Mouse (Mus musculus) CH12.LX (cell line): ENCODE results near the gene Tmem106a. TPM values are rescaled to one million over a fixed set of nuclear protein-coding genes. Genes with fewer than 3 reads are reported as not detected.

Experiments used
- DNase-seq: peaks from one replicate; pipeline ENCODE4 v3.0.0-alpha.2; 2013; ENCODE audit errors: extremely low read depth
- H3K27ac ChIP-seq: 2 replicates; pipeline ENCODE4 v1.5.1; 2012; ENCODE audit warnings: low read depth, mild to moderate bottlenecking, control low read depth, moderate library complexity; ENCODE audit not compliant: insufficient read depth
- H3K27me3 ChIP-seq: replicated peaks from 2 replicates; pipeline ENCODE3; 2012; ENCODE audit warnings: inconsistent platforms
- H3K36me3 ChIP-seq, 2 experiments: replicated peaks in 1 of 2; 2 replicates each; pipeline versions ENCODE3 to v1.6.1; 2012; ENCODE audit warnings: inconsistent platforms in 1 of 2, low read length in 1 of 2, mild to moderate bottlenecking in 1 of 2, mixed read lengths in 1 of 2, moderate library complexity in 1 of 2; ENCODE audit not compliant: control insufficient read depth in 1 of 2, insufficient read depth in 1 of 2
- H3K4me1 ChIP-seq, 2 experiments: 2 replicates each; pipeline ENCODE4 v1.6.1; 2012; ENCODE audit warnings: inconsistent platforms in 1 of 2, moderate library complexity in 1 of 2; ENCODE audit not compliant: insufficient read depth in 2 of 2, control insufficient read depth in 1 of 2
- H3K4me2 ChIP-seq: 2 replicates; pipeline ENCODE4 v1.6.1; 2012; ENCODE audit warnings: low read depth, mild to moderate bottlenecking, control low read depth; ENCODE audit not compliant: poor library complexity, insufficient read depth, severe bottlenecking
- H3K4me3 ChIP-seq, 3 experiments: fragments of 150-350 bp in 1 of 3; sonication (generic) in 1 of 3; replicated peaks in 1 of 3; 2 replicates each; pipeline versions ENCODE3 to v1.5.1; 2011 to 2012; ENCODE audit warnings: low read depth in 2 of 3, low read length in 2 of 3, mild to moderate bottlenecking in 2 of 3, moderate library complexity in 2 of 3, control low read depth in 1 of 3, improper control_type of control experiment in 1 of 3, inconsistent platforms in 1 of 3, mixed read lengths in 1 of 3; ENCODE audit not compliant: poor library complexity in 1 of 3
- H3K79me2 ChIP-seq: replicated peaks from 2 replicates; pipeline ENCODE4 v1.6.1; 2012; ENCODE audit warnings: mild to moderate bottlenecking, moderate library complexity; ENCODE audit not compliant: control insufficient read depth, poor library complexity, insufficient read depth, severe bottlenecking; ENCODE audit errors: extremely low read depth
- H3K9ac ChIP-seq: 2 replicates; pipeline ENCODE4 v1.6.1; 2012; ENCODE audit warnings: low read depth, mild to moderate bottlenecking, control low read depth, moderate library complexity; ENCODE audit not compliant: insufficient read depth
- H3K9me3 ChIP-seq: replicated peaks from 2 replicates; pipeline ENCODE3; 2012; ENCODE audit warnings: low read length, inconsistent platforms, mixed read lengths
- BHLHE40 ChIP-seq: IDR thresholded peaks from 2 replicates; pipeline ENCODE4 v1.6.1; 2011; ENCODE audit warnings: mild to moderate bottlenecking, low read depth, low read length, improper control_type of control experiment
- CHD1 ChIP-seq: IDR thresholded peaks from 2 replicates; pipeline ENCODE4 v1.6.1; 2012; ENCODE audit warnings: low read depth, low read length, improper control_type of control experiment, inconsistent platforms
- CHD2 ChIP-seq: IDR thresholded peaks from 2 replicates; pipeline ENCODE4 v1.6.1; 2011; ENCODE audit warnings: low read length, improper control_type of control experiment
- CTCF ChIP-seq, 2 experiments: IDR thresholded peaks in 1 of 2; conservative IDR thresholded peaks in 1 of 2; 2 replicates each; pipeline ENCODE4 v1.5.1; 2011 to 2012; ENCODE audit warnings: low read depth in 2 of 2, low read length in 2 of 2, improper control_type of control experiment in 1 of 2, inconsistent platforms in 1 of 2, mild to moderate bottlenecking in 1 of 2, moderate library complexity in 1 of 2
- E2F4 ChIP-seq: IDR thresholded peaks from 2 replicates; pipeline ENCODE4 v1.6.1; 2011; ENCODE audit warnings: low read depth, low read length, improper control_type of control experiment; ENCODE audit not compliant: insufficient replicate concordance
- ELF1 ChIP-seq: IDR thresholded peaks from 2 replicates; pipeline ENCODE4 v1.6.1; 2014; ENCODE audit warnings: low read depth, mild to moderate bottlenecking, inconsistent platforms, low read length, improper control_type of control experiment
- EP300 ChIP-seq: IDR thresholded peaks from 2 replicates; pipeline ENCODE4 v1.6.1; 2011; ENCODE audit warnings: low read length, improper control_type of control experiment
- ETS1 ChIP-seq: conservative IDR thresholded peaks from 2 replicates; pipeline ENCODE4 v1.6.1; 2012; ENCODE audit warnings: low read depth, mild to moderate bottlenecking, inconsistent platforms, low read length, improper control_type of control experiment, moderate library complexity
- GABPA ChIP-seq: IDR thresholded peaks from 2 replicates; pipeline ENCODE4 v1.6.1; 2012; ENCODE audit warnings: low read depth, low read length, improper control_type of control experiment, inconsistent platforms; ENCODE audit not compliant: insufficient replicate concordance
- HCFC1 ChIP-seq: IDR thresholded peaks from 2 replicates; pipeline ENCODE4 v1.6.1; 2012; ENCODE audit warnings: low read depth, mild to moderate bottlenecking, inconsistent platforms, low read length, improper control_type of control experiment
- IRF4 ChIP-seq: IDR thresholded peaks from 2 replicates; pipeline ENCODE4 v1.6.1; 2014; ENCODE audit warnings: low read depth, mild to moderate bottlenecking, inconsistent platforms, low read length, improper control_type of control experiment
- JUN ChIP-seq: IDR thresholded peaks from 2 replicates; pipeline ENCODE4 v1.6.1; 2011; ENCODE audit warnings: low read depth, mild to moderate bottlenecking, low read length, improper control_type of control experiment, moderate library complexity; ENCODE audit not compliant: insufficient read depth
- JUND ChIP-seq: conservative IDR thresholded peaks from 2 replicates; pipeline ENCODE4 v1.6.1; 2011; ENCODE audit warnings: low read depth, low read length, improper control_type of control experiment
- KAT2A ChIP-seq: IDR thresholded peaks from 2 replicates; pipeline ENCODE4 v1.6.1; 2012; ENCODE audit warnings: low read length, improper control_type of control experiment, inconsistent platforms; ENCODE audit not compliant: insufficient replicate concordance
- MAFK ChIP-seq: IDR thresholded peaks from 2 replicates; pipeline ENCODE4 v1.6.1; 2011; ENCODE audit warnings: low read length, improper control_type of control experiment; ENCODE audit not compliant: insufficient replicate concordance
- MAX ChIP-seq: IDR thresholded peaks from 2 replicates; pipeline ENCODE4 v1.6.1; 2011; ENCODE audit warnings: low read length, improper control_type of control experiment
- MAZ ChIP-seq: IDR thresholded peaks from 2 replicates; pipeline ENCODE4 v1.6.1; 2012; ENCODE audit warnings: low read depth, mild to moderate bottlenecking, inconsistent platforms, low read length, improper control_type of control experiment, moderate library complexity
- MEF2A ChIP-seq: IDR thresholded peaks from 2 replicates; pipeline ENCODE4 v1.6.1; 2014; ENCODE audit warnings: low read depth, mild to moderate bottlenecking, inconsistent platforms, low read length, improper control_type of control experiment, borderline replicate concordance
- MXI1 ChIP-seq: IDR thresholded peaks from 2 replicates; pipeline ENCODE4 v1.6.1; 2011; ENCODE audit warnings: mild to moderate bottlenecking, low read depth, low read length, improper control_type of control experiment
- MYC ChIP-seq: IDR thresholded peaks from 2 replicates; pipeline ENCODE4 v1.6.1; 2011; ENCODE audit warnings: low read depth, mild to moderate bottlenecking, improper control_type of control experiment, low read length
- NELFE ChIP-seq: IDR thresholded peaks from 2 replicates; pipeline ENCODE4 v1.6.1; 2011; ENCODE audit warnings: low read depth, low read length, improper control_type of control experiment
- NRF1 ChIP-seq: IDR thresholded peaks from 2 replicates; pipeline ENCODE4 v1.6.1; 2014; ENCODE audit warnings: low read depth, mild to moderate bottlenecking, inconsistent platforms, low read length, improper control_type of control experiment, moderate library complexity
- PAX5 ChIP-seq: IDR thresholded peaks from 2 replicates; pipeline ENCODE4 v1.6.1; 2012; ENCODE audit warnings: low read length, inconsistent platforms, mixed read lengths
- POLR2A ChIP-seq: IDR thresholded peaks from 2 replicates; pipeline ENCODE4 v1.6.1; 2011; ENCODE audit warnings: low read depth, mild to moderate bottlenecking, improper control_type of control experiment, low read length
- POLR2AphosphoS2 ChIP-seq: IDR thresholded peaks from 2 replicates; pipeline ENCODE4 v1.6.1; 2011; ENCODE audit warnings: low read depth, low read length, improper control_type of control experiment
- RAD21 ChIP-seq: IDR thresholded peaks from 2 replicates; pipeline ENCODE4 v1.6.1; 2011; ENCODE audit warnings: low read depth, mild to moderate bottlenecking, low read length, improper control_type of control experiment, moderate library complexity
- RCOR1 ChIP-seq: conservative IDR thresholded peaks from 2 replicates; pipeline ENCODE4 v1.6.1; 2012; ENCODE audit warnings: low read depth, mild to moderate bottlenecking, inconsistent platforms, low read length, improper control_type of control experiment
- SIN3A ChIP-seq: IDR thresholded peaks from 2 replicates; pipeline ENCODE4 v1.6.1; 2012; ENCODE audit warnings: low read length, improper control_type of control experiment, inconsistent platforms
- SMC3 ChIP-seq: IDR thresholded peaks from 2 replicates; pipeline ENCODE4 v1.6.1; 2011; ENCODE audit warnings: low read depth, low read length, improper control_type of control experiment
- TBP ChIP-seq: conservative IDR thresholded peaks from 2 replicates; pipeline ENCODE4 v1.6.1; 2011; ENCODE audit warnings: low read depth, low read length, improper control_type of control experiment
- TCF12 ChIP-seq: IDR thresholded peaks from 2 replicates; pipeline ENCODE4 v1.6.1; 2014; ENCODE audit warnings: low read depth, mild to moderate bottlenecking, inconsistent platforms, low read length, improper control_type of control experiment
- UBTF ChIP-seq: IDR thresholded peaks from 2 replicates; pipeline ENCODE4 v1.6.1; 2012; ENCODE audit warnings: low read depth, mild to moderate bottlenecking, inconsistent platforms, low read length, improper control_type of control experiment, moderate library complexity
- USF1 ChIP-seq: IDR thresholded peaks from 2 replicates; pipeline ENCODE4 v1.6.1; 2014; ENCODE audit warnings: low read depth, mild to moderate bottlenecking, inconsistent platforms, low read length, improper control_type of control experiment
- USF2 ChIP-seq: conservative IDR thresholded peaks from 2 replicates; pipeline ENCODE4 v1.6.1; 2011; ENCODE audit warnings: low read depth, low read length, improper control_type of control experiment
- ZC3H11A ChIP-seq: IDR thresholded peaks from 2 replicates; pipeline ENCODE4 v1.6.1; 2012; ENCODE audit warnings: low read depth, mild to moderate bottlenecking, inconsistent platforms, low read length, improper control_type of control experiment
- ZKSCAN1 ChIP-seq: IDR thresholded peaks from 2 replicates; pipeline ENCODE4 v1.6.1; 2012; ENCODE audit warnings: low read depth, inconsistent platforms, low read length, improper control_type of control experiment, borderline replicate concordance
- ZMIZ1 ChIP-seq: IDR thresholded peaks from 2 replicates; pipeline ENCODE4 v1.6.1; 2012; ENCODE audit warnings: low read depth, mild to moderate bottlenecking, inconsistent platforms, low read length, improper control_type of control experiment
- ZNF384 ChIP-seq: IDR thresholded peaks from 2 replicates; pipeline ENCODE4 v1.6.1; 2012; ENCODE audit warnings: low read depth, low read length, improper control_type of control experiment, inconsistent platforms
- dilution Hi-C: fragments of 300-500 bp; cut with MboI; formaldehyde crosslinking; loops from 2 replicates; pipeline ENCODE4 v1.14.3; 2020; ENCODE audit warnings: low sequenced_read_pairs; ENCODE audit not compliant: extremely low pct_unique_long_range_greater_than_20kb, extremely low pct_ligation_motif_present
- in situ Hi-C: fragments of 300-500 bp; cut with MboI; formaldehyde crosslinking; loops from 3 replicates; pipeline ENCODE4 v1.14.3; 2019; ENCODE audit warnings: low sequenced_read_pairs, low pct_ligation_motif_present, low pct_unique_long_range_greater_than_20kb, mixed read lengths
- polyA plus RNA-seq: library from polyadenylated mRNA; unstranded; fragments of >175 nt; gene quantifications from 2 replicates; pipeline ENCODE4 v1.2.1, GENCODE M21; 2012; ENCODE audit warnings: low read depth; ENCODE audit not compliant: insufficient read length
- total RNA-seq, 2 experiments: library from RNA; depleted of rRNA; stranded (reverse); fragments of 300-350 nt in 1 of 2; fragments of >200 nt in 1 of 2; gene quantifications; 2 replicates each; pipeline ENCODE4 v1.2.3; 2012 to 2014

Tmem106a gene
- total and polyA plus RNA-seq, 3 experiments, result 2.2 to 9.1 (median 2.8) TPM

- H3K4me1 ChIP-seq, result peaks cover 6 to 52% of the 10 kb centered on the region in 2 experiments
- dilution Hi-C loops (no loop called here), in situ Hi-C loops (no loop called here)
- H3K4me2 ChIP-seq, result peak within 1 kb of the TSS; percentile 74
- H3K27me3 ChIP-seq, result no peaks in the 10 kb centered on the region
- peak; percentile 99 for DNase-seq
- H3K9me3 ChIP-seq, result no peaks in the 10 kb centered on the region
- H3K79me2 ChIP-seq, result peaks cover 77% of the 10 kb centered on the region
- peak within 1 kb of the TSS; percentile 94 for H3K27ac ChIP-seq
- peak within 1 kb of the TSS; percentile 77 for H3K9ac ChIP-seq
- H3K4me3 ChIP-seq, result peak within 1 kb of the TSS; percentile 71 to 94 (median 80)
- TF ChIP-seq NRF1 (peak; percentile 86), KAT2A (peak; percentile 99), JUND (peak; percentile 65), IRF4 (peak; percentile 89), USF2 (no peak), RCOR1 (peak; percentile 57; the same call in 1 of the 2 replicates), POLR2AphosphoS2 (peak; percentile 73), ELF1 (peak; percentile 99), PAX5 (no peak), GABPA (peak; percentile 78), EP300 (no peak), ZNF384 (peak; percentile 99), SIN3A (peak; percentile 99), ETS1 (peak; percentile 76), MYC (peak; percentile 68), CHD1 (no peak), E2F4 (peak; percentile 100), JUN (no peak; the same call in 1 of the 2 replicates), MAFK (no peak; the same call in 1 of the 2 replicates), SMC3 (no peak), TCF12 (peak; percentile 51), CHD2 (peak; percentile 88), ZC3H11A (no peak), USF1 (no peak), MEF2A (peak; percentile 75), TBP (0 out of 2 replicates have a peak, but pooled peaks have one; percentile 20), ZMIZ1 (peak; percentile 84; the same call in 1 of the 2 replicates), MAX (peak; percentile 71), HCFC1 (peak; percentile 90), MAZ (peak; percentile 100), NELFE (peak; percentile 69), RAD21 (no peak), BHLHE40 (peak; percentile 54; the same call in 1 of the 2 replicates), UBTF (0 out of 2 replicates have a peak, but pooled peaks have one; percentile 58), POLR2A (peak; percentile 88), CTCF (conservative IDR thresholded peaks at IDR 0.05 in 1 of 2, IDR thresholded peaks at IDR 0.05 in 1 of 2; ENCODE audit: low read depth in 2 of 2, low read length in 2 of 2) (no peak), MXI1 (peak; percentile 98), ZKSCAN1 (no peak; the same call in 1 of the 2 replicates)
- peaks cover 9 to 42% of the 10 kb centered on the region in 2 experiments for H3K36me3 ChIP-seq
Measured at GRCm38 (mm10) chr11:101551751-101552475, 30.1 kb upstream of the Tmem106a start, which contains the start of the genes Brca1 and Nbr1. TSS of gene Brca1 (minus strand) at chr11:101551955. TSS of gene Nbr1 (plus strand) at chr11:101552149.
